Mouse (Mus musculus) ovary, postnatal 10 days (tissue): ENCODE data around the gene Olfr444.

ENCODE experiments used
- DNase-seq: peaks from one replicate; pipeline ENCODE4 v3.0.0; 2022; ENCODE audit warnings: low spot score

Olfr444 gene

DNA sequence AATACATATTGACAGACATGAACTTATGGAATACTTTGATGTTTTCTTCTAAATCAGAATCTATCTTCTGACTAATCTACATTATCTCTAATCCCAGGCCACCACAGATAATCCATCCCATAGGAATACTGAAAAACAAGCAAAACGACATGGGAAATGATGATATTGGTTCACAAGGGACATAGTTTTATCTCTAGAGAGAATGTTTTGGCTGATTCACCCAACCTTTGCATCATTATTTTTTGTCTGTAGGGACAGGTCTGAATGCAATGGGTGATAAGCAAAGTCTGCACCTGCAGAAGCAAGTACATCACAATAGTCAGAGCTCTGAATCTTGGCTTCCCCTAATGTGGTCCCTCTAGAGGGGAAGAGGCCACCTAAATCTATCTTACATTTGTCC, at the start of gene Olfr444:
TSS of gene Olfr444 (plus strand) at position 301 of the 400 bp plus-strand sequence.
- DNase-seq, result no peak

DNA sequence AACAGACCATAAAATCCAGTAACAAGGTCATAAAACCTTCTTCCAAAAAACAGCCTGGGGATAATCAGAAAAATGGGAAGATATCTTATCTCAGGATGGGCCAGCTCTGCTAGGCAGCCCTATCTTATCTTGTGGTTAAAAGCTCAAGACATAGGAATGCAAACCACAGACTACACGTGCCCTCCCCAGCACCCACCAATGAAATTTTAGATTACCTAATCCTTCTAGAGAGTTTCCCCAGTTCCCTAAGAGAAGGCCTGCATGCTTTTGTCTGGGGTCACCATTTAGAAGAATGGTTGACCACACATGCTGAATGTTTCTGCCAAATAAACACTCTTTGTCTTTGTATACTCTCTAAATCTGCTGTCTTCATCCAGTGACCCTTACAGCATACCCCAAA, 48.5 kb upstream of the Olfr444 start:
- DNase-seq, result no peak

DNA sequence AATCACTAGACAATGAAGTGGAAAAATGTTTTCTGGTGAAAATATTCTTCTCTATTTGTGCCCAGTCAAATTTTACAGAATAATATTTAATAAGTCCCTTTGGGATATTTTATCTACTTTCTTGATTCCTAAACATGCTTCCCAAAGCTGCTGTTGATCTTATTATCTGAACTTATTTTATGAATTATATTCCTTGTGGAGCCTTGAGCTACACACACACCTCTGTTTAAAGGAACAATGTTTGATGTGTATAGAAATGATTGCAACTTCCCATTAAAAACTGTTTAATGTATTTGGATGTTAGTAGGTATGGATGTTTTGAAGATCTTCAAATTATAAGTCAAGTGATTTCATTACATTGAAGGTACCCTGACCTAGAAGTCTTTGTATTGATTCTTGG, 40.3 kb upstream of the Olfr444 start, which contains the start of gene Olfr447:
TSS of gene Olfr447 (plus strand) at position 301 of the 400 bp plus-strand sequence.
- no peak for DNase-seq

DNA sequence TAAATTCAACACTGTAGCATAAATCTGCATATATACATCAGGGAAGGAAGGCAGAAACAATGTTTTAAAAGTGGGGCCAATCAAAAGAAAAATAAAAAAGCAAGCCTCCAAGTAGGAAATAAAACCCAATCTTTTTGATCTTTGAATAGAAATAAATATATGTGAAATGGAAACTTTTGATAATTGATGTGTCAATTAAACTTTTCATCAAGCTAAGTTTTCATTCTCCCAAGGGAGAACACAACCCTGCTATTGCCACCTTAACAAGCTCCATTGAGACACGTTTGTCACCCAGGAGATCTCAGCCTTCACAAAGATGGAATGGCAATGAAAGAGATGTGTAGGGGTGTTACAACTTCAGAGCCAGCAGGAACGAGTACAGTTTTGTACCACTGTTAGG, 27.8 kb upstream of the Olfr444 start, which contains the start of gene Olfr446:
TSS of gene Olfr446 (plus strand) at position 301 of the 400 bp plus-strand sequence.
- DNase-seq, result no peak

DNA sequence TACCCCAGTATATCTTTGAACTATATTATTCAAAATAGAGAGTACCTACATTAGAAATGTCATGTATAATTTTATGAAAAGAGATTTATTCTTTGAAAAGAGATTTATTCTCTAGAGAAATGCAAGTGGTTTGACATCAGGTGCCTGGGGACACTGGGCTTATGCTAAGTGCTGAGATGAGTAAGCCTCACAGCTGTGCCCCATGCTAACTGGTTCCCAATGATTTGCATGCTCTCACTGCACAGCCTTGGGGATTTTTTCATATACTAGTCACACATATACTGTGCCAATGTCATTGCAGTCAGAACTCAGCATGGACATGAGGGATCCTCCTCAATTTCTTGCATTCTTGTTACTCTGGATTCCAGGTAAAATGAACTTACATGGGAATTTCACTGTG, 31.5 kb downstream of the Olfr444 start:
- no peak for DNase-seq
